Mouse (Mus musculus): Measurements from ENCODE around the gene Rph3a.
"Not testable (repeated sequence)": the region's sequence is repeated elsewhere in the genome, so short reads cannot be mapped to it uniquely, and the experiment has no call there.

Rph3a gene

DNA sequence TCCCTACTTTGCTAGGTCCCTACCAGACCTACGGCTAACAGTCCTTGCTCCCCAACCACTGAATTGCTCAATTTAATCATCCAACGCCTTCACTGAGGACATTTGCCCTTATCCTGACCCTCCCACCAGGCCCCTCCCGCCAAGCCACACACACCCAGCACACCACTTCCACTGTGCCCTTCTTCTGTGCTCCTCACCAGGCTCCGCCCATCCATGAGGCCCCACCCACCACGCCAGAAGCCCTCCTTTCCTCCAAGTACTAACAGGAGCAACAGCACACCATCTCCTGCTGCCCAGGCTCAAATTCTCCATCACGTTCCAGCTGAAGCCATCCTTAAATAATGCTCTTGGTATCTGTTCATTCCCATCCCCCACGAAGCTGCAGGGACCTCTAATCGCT is 35.4 kb downstream of the Rph3a start:
- DNase-seq (ENCODE audit: low spot score in 2 of 2), result no peak

GRCm38 (mm10) chr5:120972278-120972677 is 37.6 kb downstream of the Rph3a start:
- DNase-seq (ENCODE audit: low spot score in 2 of 2), result no peak

- no peak for DNase-seq (ENCODE audit: low spot score in 2 of 2)
These were observed 38.6 kb downstream of the Rph3a start for GRCm38 (mm10) chr5:120971326-120971725.

DNA sequence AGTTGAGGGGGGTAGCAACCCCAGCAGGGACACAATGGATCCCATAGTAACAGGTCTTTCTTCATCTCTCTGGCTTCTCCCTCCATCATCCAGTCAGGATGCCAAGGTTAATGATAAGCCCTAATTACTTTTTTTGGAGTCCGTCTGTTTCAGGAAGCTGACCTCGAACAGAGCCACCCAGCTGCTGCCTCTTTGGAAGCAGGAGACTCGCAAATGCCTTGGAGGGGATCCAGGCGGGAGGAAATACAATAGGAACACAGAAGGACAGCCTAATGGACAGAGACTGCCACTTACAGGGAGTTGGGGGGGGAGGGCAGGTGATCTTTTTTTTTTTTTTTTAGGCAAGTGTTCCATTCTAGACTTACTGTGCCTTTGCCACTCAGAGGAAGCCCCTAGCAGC is 40.2 kb downstream of the Rph3a start:
- peak in 1 of 2 experiments; percentile 32 for DNase-seq (ENCODE audit: low spot score in 2 of 2)

- peak in 1 of 2 experiments; percentile 31 for DNase-seq (ENCODE audit: low spot score in 2 of 2)
These were observed 41.1 kb downstream of the Rph3a start for GRCm38 (mm10) chr5:120968799-120969198.

DNA sequence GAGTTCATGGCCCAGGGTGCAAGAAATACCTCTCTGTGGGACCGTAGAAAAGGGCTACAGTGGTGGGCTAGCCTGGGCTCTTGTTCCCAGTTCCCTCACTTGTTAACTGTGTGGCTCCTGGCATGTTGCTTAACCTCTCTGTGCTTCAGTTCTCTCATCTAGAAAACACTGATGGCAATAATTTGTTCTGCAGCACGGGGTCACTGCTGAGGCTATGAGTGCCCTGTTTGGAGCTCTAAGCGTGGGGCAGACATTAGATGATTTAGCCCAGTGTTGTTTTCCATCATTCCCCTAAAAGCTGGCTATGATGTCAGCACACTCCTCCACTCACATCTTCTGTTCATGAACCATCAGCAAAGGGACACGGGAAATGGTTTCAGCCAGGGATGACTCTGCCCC is 41.8 kb downstream of the Rph3a start:
- no peak for DNase-seq (ENCODE audit: low spot score in 2 of 2)

- DNase-seq (ENCODE audit: low spot score in 2 of 2), result no peak
These were observed 42.3 kb downstream of the Rph3a start for GRCm38 (mm10) chr5:120967355-120968133.

DNA sequence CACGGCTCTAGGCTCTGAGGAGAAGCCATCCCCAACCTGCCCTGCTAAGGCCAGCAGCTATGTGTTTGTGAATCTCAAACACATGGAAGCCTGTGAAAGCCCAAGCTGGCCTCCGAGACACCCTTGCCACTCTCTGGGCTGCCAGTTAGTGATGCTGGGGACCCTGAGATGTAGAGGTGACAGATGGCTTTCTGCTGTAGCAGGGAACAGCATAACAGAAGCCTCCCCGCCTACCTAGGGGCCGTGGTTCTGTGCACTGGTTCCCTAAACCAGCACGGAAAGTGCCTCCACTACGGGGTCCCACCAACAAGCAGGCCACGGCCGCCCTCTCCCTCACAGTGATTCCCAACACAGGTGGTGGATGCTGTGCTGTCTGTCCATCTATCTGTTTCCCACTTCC is 43.0 kb downstream of the Rph3a start:
- DNase-seq (ENCODE audit: low spot score in 2 of 2), result no peak

DNA sequence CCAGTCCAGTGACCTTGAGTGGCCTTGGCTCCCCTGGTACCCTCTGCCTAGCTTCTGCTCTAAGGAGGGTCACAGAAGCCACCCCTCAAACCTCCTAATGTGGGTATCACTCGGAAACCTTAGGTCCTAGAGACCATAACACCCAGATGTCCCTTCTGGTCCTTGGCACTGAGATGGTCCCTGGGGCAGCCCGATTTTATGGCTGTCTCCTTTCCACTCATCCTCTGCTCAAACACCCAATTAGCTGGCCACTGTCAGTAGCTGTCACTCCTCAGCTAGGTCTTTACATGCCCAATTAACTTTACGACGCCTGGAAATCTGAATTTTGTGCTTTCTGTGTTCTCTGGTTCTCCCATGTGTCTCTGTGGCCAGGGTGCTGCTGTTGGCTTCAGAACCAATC is 43.7 kb downstream of the Rph3a start:
- no peak for DNase-seq (ENCODE audit: low spot score in 2 of 2)

- DNase-seq (ENCODE audit: low spot score in 2 of 2), result no peak
These were observed 48.9 kb downstream of the Rph3a start for GRCm38 (mm10) chr5:120961004-120961403.

- DNase-seq (ENCODE audit: low spot score in 2 of 2), result peak; percentile 57 to 62
These were observed 55.9 kb downstream of the Rph3a start for GRCm38 (mm10) chr5:120953974-120954373.

DNA sequence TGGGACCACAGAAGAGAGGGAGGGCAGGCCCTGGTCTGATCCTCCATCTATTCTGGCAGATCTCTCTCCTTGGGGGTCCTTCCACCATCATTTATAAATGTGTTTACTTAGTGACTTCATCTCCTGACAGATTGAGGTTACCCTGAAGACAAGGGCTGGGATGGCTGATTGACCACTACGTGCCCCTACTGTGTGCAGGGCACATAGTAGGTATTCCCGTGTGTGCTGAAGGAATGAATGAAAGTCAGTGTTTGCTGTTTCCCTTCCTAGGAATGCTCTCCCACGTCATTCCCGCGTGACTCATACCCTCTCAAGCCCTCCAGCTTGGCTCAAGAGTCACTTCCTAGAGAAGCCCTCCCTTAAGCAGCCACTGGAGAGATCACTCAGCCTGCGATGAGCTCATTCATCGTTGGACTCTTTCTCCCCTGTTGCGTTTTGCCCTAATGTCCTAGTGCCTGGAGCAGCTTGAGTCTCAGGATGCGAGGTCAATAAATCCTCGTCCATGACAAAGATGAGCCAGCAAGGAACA is 57.6 kb downstream of the Rph3a start:
- DNase-seq (ENCODE audit: low spot score in 2 of 2), result no peak

DNA sequence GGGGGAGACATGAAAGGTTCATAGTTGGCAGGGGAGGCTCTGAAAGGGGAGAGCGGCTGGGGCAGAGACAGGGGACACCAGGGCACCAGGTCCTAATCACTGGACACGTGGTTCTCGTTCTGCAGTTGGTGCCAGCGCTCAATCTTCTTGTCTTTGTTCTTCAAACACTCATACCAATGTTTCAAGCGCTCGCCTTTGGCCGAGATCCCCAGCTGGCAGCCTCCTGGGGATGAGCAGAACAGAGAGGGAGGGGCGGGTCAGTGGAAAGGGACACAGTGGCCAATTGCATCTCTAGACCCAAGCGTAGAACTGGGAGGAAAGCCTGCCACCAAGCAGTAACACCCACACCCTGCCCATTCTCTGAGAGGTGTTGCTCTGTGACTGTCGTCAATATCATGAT is 67.8 kb downstream of the Rph3a start:
- peak in 1 of 2 experiments; percentile 12 for DNase-seq (ENCODE audit: low spot score in 2 of 2)

- DNase-seq (ENCODE audit: low spot score in 2 of 2), result no peak
These were observed 71.3 kb downstream of the Rph3a start for GRCm38 (mm10) chr5:120938586-120938985.

GRCm38 (mm10) chr5:120937841-120938240 is 72.1 kb downstream of the Rph3a start:
- DNase-seq (ENCODE audit: low spot score in 2 of 2), result no peak

- DNase-seq (ENCODE audit: low spot score in 2 of 2), result no peak
These were observed 75.9 kb downstream of the Rph3a start for GRCm38 (mm10) chr5:120933966-120934365.

DNA sequence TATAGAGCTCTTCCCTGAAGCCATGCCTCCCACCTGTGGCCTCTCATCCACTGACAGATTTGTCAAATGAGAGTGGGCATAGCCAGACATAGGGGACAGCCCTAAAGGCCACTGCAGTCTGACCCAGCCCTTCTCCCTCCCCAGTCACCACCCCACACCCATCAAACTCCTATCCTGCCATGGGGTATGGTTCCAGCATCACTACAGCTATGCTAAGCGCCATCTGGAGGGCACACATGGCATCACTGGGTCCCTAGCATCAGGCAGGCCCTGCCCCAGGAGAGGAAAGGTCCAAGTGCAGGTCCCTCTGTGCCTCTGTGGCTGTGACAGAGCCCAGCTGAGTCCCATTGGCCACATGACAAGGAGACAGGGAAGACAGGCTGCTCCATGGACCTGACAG is 82.9 kb downstream of the Rph3a start:
- no peak for DNase-seq (ENCODE audit: low spot score in 2 of 2)

GRCm38 (mm10) chr5:120926311-120926710 is 83.6 kb downstream of the Rph3a start:
- not testable (repeated sequence) for DNase-seq (ENCODE audit: low spot score in 2 of 2)

DNA sequence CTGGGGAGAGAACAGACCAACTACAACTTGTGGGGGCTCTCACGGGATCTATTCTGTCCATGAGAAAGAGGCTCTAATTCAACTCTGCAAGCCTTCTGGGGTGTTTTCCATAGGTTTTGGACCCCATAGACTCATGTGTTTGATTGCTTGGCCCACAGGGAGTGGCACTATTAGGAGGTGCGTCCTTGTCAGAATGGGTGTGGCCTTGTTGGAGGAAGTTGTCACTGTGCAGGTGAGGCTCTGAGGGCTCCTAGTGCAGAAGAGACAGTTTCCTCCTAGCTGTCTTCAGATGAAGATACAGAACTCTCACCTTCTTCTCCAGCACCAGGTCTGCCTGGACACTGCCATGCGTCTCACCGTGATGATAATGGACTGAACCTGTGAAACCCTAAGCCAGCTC is 85.4 kb downstream of the Rph3a start:
- not testable (repeated sequence) for DNase-seq (ENCODE audit: low spot score in 2 of 2)

DNA sequence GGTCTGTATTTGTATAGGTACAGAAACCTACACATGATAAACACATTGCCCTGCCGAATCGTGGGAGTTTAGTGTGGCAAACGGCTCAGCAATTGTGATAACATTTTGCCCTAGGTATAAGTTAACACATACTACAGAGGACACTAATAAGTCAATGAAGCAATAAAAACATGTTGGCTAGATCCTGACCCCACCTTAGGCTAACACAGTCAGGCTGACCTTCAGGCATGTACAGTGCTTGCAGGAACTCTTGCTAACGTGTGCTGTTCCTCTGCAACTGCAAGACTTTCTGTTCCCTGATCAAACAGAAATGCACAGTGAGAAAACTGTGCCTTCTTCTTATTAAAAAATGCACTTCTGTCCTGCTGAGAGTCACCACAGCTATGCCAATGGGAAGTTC is 85.9 kb downstream of the Rph3a start:
- DNase-seq (ENCODE audit: low spot score in 2 of 2), result no peak

GRCm38 (mm10) chr5:120920296-120920695 is 89.6 kb downstream of the Rph3a start:
- DNase-seq (ENCODE audit: low spot score in 2 of 2), result no peak

- DNase-seq (ENCODE audit: low spot score in 2 of 2), result not testable (repeated sequence)
These were observed 90.5 kb downstream of the Rph3a start for GRCm38 (mm10) chr5:120919156-120919935.

DNA sequence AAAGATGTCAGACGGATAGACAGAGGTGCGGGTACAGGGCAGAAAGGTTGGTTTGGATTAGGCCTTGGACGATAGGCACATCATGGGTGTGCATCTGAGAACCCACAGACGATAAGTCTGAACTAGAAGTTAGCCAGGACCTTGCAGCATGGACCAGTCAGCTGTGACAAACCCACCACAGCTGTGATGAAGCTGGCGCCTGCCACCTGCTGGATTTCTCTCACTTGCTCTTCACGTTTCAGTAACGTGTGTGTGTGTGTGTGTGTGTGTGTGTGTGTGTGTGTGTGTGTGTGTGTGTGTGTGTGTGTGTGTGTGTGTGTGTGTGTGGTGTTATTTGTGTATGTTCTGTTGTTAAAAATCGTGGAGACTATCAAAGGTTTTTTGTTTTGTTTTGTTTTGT is 95.7 kb downstream of the Rph3a start, which contains the start of gene Oas1d:
Gene Oas1d (plus strand): TSS at position 333 of the 400 bp plus-strand sequence.
- DNase-seq (ENCODE audit: low spot score in 2 of 2), result not testable (repeated sequence)
